Comparison of ENCODE assay signal across 27 mouse cellular contexts in genomic region chr2:59973962-59974361, GRCm38 (mm10).
"Had no signal": no experiment of that assay in that cellular context is flagged by ENCODE, and none has a peak within 500 bp of the region (broad histone marks: within the 10 kb centered on the region; RNA-seq: fewer than 3 reads in every experiment).

No protein-coding gene starts in this region.

- H3K27me3 ChIP-seq: heart, embryonic 13.5 days; heart, embryonic 15.5 days; hindbrain, embryonic 13.5 days; hindbrain, embryonic 15.5 days; kidney, embryonic 15.5 days; limb, embryonic 13.5 days; limb, embryonic 15.5 days; liver, embryonic 12.5 days had no signal

- H3K4me1 ChIP-seq: hindbrain, embryonic 13.5 days; hindbrain, embryonic 15.5 days; kidney, embryonic 15.5 days; limb, embryonic 15.5 days had no signal

- H3K4me3 ChIP-seq: gastrocnemius, adult 2 months; heart, embryonic 10.5 days; heart, embryonic 13.5 days; heart, embryonic 15.5 days; hindbrain, embryonic 13.5 days; hindbrain, embryonic 15.5 days; kidney, embryonic 15.5 days; limb, embryonic 13.5 days; limb, embryonic 15.5 days; liver, embryonic 12.5 days had no signal

- H3K4me2 ChIP-seq: hindbrain, embryonic 13.5 days; hindbrain, embryonic 15.5 days; kidney, embryonic 15.5 days; limb, embryonic 13.5 days; limb, embryonic 15.5 days had no signal

- H3K9ac ChIP-seq: heart, embryonic 15.5 days; hindbrain, embryonic 13.5 days; hindbrain, embryonic 15.5 days; kidney, embryonic 15.5 days; limb, embryonic 13.5 days; limb, embryonic 15.5 days; liver, embryonic 12.5 days; liver, embryonic 14.5 days had no signal

- ATAC-seq: hindbrain, postnatal 0 days; intestine, embryonic 16.5 days had no signal

- H3K9me3 ChIP-seq: heart, embryonic 10.5 days; heart, embryonic 13.5 days; heart, embryonic 15.5 days; hindbrain, embryonic 13.5 days; hindbrain, embryonic 15.5 days; kidney, embryonic 15.5 days; limb, embryonic 13.5 days; limb, embryonic 15.5 days; liver, embryonic 12.5 days had no signal

- DNase-seq: gastrocnemius, adult 2 months; gastrocnemius, postnatal 10 days; gastrocnemius, postnatal 25 days; heart, adult 18-20 months; heart, postnatal 14 days; heart, postnatal 36 days; kidney, adult 11 months; kidney, adult 2 months; kidney, adult 9 months; kidney, postnatal 14 days; kidney, postnatal 36 days; layer of hippocampus, adult 9-11 months; layer of hippocampus, postnatal 36 days; left cerebral cortex, postnatal 4 days had no signal

- H3K27ac ChIP-seq: gastrocnemius, adult 2 months; hindbrain, embryonic 13.5 days; hindbrain, embryonic 15.5 days; hindbrain, postnatal 0 days; kidney, embryonic 15.5 days; kidney, postnatal 0 days; limb, embryonic 13.5 days; limb, embryonic 15.5 days; liver, embryonic 12.5 days; liver, embryonic 14.5 days had no signal
